Mouse (Mus musculus) spleen, adult 2 months (tissue): Measurements from ENCODE around the gene Zfp810.

Experiments
- CTCF ChIP-seq: fragments of 200-500 bp; IDR thresholded peaks from 2 replicates; pipeline ENCODE4 v1.5.1; 2011; ENCODE audit warnings: mild to moderate bottlenecking, inconsistent platforms; ENCODE audit not compliant: insufficient read depth, insufficient read length, insufficient replicate concordance; ENCODE audit errors: extremely low read depth
- POLR2A ChIP-seq: fragments of 200-500 bp; IDR thresholded peaks from 2 replicates; pipeline ENCODE4 v1.6.1; 2011; ENCODE audit warnings: low read depth, low read length, inconsistent platforms

- TF ChIP-seq CTCF (no peak), POLR2A (no peak)
These were observed 45.9 kb downstream of the Zfp810 start for GRCm38 (mm10) chr9:22261594-22261993.
